ENCODE assay signal across 8 mouse cellular contexts in genomic region chr7:102211071-102211470, GRCm38 (mm10). TPM values are rescaled to one million over a fixed set of nuclear protein-coding genes. Genes with fewer than 3 reads are reported as not detected.
A peak's percentile ranks its signal among the peaks of the same experiment; 100 is the strongest.
DNase-seq lines count a peak whose midpoint lies in the region; ATAC-seq lines count a peak whose summit lies in the region.

No protein-coding gene starts in this region.

- WGBS in heart, embryonic 11.5 days (ENCODE audit: insufficient replicate concordance): 68% methylated on average over 3 of the region's 3 CpGs
- WGBS in heart, embryonic 16.5 days: 77% methylated on average over 3 of the region's 3 CpGs
- 69% methylated on average over 3 of the region's 3 CpGs for WGBS in midbrain, embryonic 10.5 days

- H3K9me3 ChIP-seq in heart, embryonic 11.5 days (replicated peaks; ENCODE audit: control insufficient read depth, low read length): no peaks in the 10 kb centered on the region
- H3K9me3 ChIP-seq in heart, embryonic 16.5 days (replicated peaks; ENCODE audit: control insufficient read depth, low read length): no peaks in the 10 kb centered on the region
- no peaks in the 10 kb centered on the region for H3K9me3 ChIP-seq in midbrain, embryonic 10.5 days (replicated peaks)

- intact Hi-C loops in heart, postnatal 25 days (cut with DNase I): loop anchor here (5.0 kb wide), 1 partner anchor 36 kb away; no protein-coding TSS in a partner anchor

- peaks cover 4% of the 10 kb centered on the region; the same call in 1 of the 2 replicates for H3K4me1 ChIP-seq in heart, embryonic 11.5 days (ENCODE audit: control insufficient read depth, insufficient read depth, low read length)
- H3K4me1 ChIP-seq in heart, embryonic 16.5 days (ENCODE audit: control insufficient read depth, insufficient read depth, low read length): peaks cover 11% of the 10 kb centered on the region
- H3K4me1 ChIP-seq in midbrain, embryonic 10.5 days: peaks cover 21% of the 10 kb centered on the region

- H3K27ac ChIP-seq in heart, embryonic 11.5 days (ENCODE audit: low read depth, low read length): peak overlapping the region; percentile 91
- H3K27ac ChIP-seq in heart, embryonic 16.5 days (ENCODE audit: low read length): peak overlapping the region; percentile 88
- peak overlapping the region; percentile 96 for H3K27ac ChIP-seq in midbrain, embryonic 10.5 days (replicated peaks)

- H3K27me3 ChIP-seq in heart, embryonic 11.5 days (ENCODE audit: control insufficient read depth, insufficient read depth, low read length): no peaks in the 10 kb centered on the region
- no peaks in the 10 kb centered on the region for H3K27me3 ChIP-seq in heart, embryonic 16.5 days (ENCODE audit: control insufficient read depth, insufficient read depth, low read length)
- no peaks in the 10 kb centered on the region for H3K27me3 ChIP-seq in midbrain, embryonic 10.5 days (ENCODE audit: low read depth, poor library complexity, severe bottlenecking)

- H3K9ac ChIP-seq in heart, embryonic 11.5 days (ENCODE audit: low read depth, low read length): peak overlapping the region; percentile 79
- peak overlapping the region; percentile 69 for H3K9ac ChIP-seq in heart, embryonic 16.5 days (ENCODE audit: low read length)

- no peak for DNase-seq in heart, postnatal 25 days (ENCODE audit: low spot score)
- DNase-seq in ES-CJ7 (ENCODE audit: low read depth, low spot score): peak; percentile 23
- DNase-seq in midbrain, embryonic 10.5 days (ENCODE audit: low spot score): no peak
- no peak for DNase-seq in adrenal gland, adult (ENCODE audit: inconsistent age in 2 of 2, low spot score in 1 of 2)
- DNase-seq in gastrocnemius, adult 18-20 months (ENCODE audit: low spot score): no peak
- DNase-seq in ovary, postnatal 10 days (ENCODE audit: low spot score): no peak

- peak overlapping the region; percentile 78 for H3K4me2 ChIP-seq in heart, embryonic 11.5 days
- H3K4me2 ChIP-seq in heart, embryonic 16.5 days (ENCODE audit: low read depth, low read length): peak overlapping the region; percentile 70

- no peak for ATAC-seq in heart, embryonic 11.5 days (replicated peaks; ENCODE audit: insufficient number of reproducible peaks, low FRiP score, low TSS enrichment)
- ATAC-seq in heart, embryonic 16.5 days (replicated peaks; ENCODE audit: extremely low read depth, insufficient read depth, low FRiP score): no peak

- H3K4me3 ChIP-seq in heart, embryonic 11.5 days (ENCODE audit: low read depth, low read length): peak overlapping the region; percentile 89
- H3K4me3 ChIP-seq in heart, embryonic 16.5 days (ENCODE audit: low read length): peak overlapping the region; percentile 81
- H3K4me3 ChIP-seq in midbrain, embryonic 10.5 days: peak overlapping the region; percentile 78

- H3K36me3 ChIP-seq in heart, embryonic 11.5 days (ENCODE audit: control insufficient read depth, insufficient read depth, low read length): no peaks in the 10 kb centered on the region
- no peaks in the 10 kb centered on the region for H3K36me3 ChIP-seq in heart, embryonic 16.5 days (ENCODE audit: control insufficient read depth, insufficient read depth)
- H3K36me3 ChIP-seq in midbrain, embryonic 10.5 days: no peaks in the 10 kb centered on the region

RNA-seq across cellular contexts. Expression of gene Pgap2, which starts 1.1 kb away (rescaled TPM):
- polyA plus RNA-seq in heart, embryonic 11.5 days (2014; fragmentation: Nextera tagmentation; extraction: Ambion mirVana): 52.0 and 53.5 TPM in 2 replicates
- total RNA-seq in heart, postnatal 25 days (2021): 10 to 100 TPM; 58.8 to 68.0 TPM
- 56.4 and 61.6 TPM in 2 replicates for polyA plus RNA-seq in heart, embryonic 16.5 days (2015; fragmentation: Nextera tagmentation; extraction: Ambion mirVana)
- polyA plus RNA-seq in midbrain, embryonic 10.5 days (2016; fragmentation: Nextera tagmentation; extraction: Ambion mirVana): 48.7 and 49.2 TPM in 2 replicates
- total RNA-seq in gastrocnemius, adult 18-20 months (2021): 10 to 100 TPM; 25.0 to 26.6 TPM

RNA-seq across cellular contexts. Expression of gene Nup98, which starts 1.1 kb away (rescaled TPM):
- polyA plus RNA-seq in heart, embryonic 11.5 days (2014; fragmentation: Nextera tagmentation; extraction: Ambion mirVana): 36.1 and 36.5 TPM in 2 replicates
- total RNA-seq in heart, postnatal 25 days (2021): 10 to 100 TPM; 29.0 to 32.5 TPM
- 20.7 and 20.8 TPM in 2 replicates for polyA plus RNA-seq in heart, embryonic 16.5 days (2015; fragmentation: Nextera tagmentation; extraction: Ambion mirVana)
- 43.9 and 44.4 TPM in 2 replicates for polyA plus RNA-seq in midbrain, embryonic 10.5 days (2016; fragmentation: Nextera tagmentation; extraction: Ambion mirVana)
- total RNA-seq in gastrocnemius, adult 18-20 months (2021): 10 to 100 TPM; 24.0 to 29.8 TPM

RNA-seq across cellular contexts. Expression of gene Rhog, which starts 44.8 kb away (rescaled TPM):
- polyA plus RNA-seq in heart, embryonic 11.5 days (2014; fragmentation: Nextera tagmentation; extraction: Ambion mirVana): 47.5 and 59.6 TPM in 2 replicates
- total RNA-seq in heart, postnatal 25 days (2021): 10 to 100 TPM; 24.8 to 30.5 TPM
- 54.1 and 59.6 TPM in 2 replicates for polyA plus RNA-seq in heart, embryonic 16.5 days (2015; fragmentation: Nextera tagmentation; extraction: Ambion mirVana)
- polyA plus RNA-seq in midbrain, embryonic 10.5 days (2016; fragmentation: Nextera tagmentation; extraction: Ambion mirVana): 34.8 and 34.9 TPM in 2 replicates
- total RNA-seq in gastrocnemius, adult 18-20 months (2021): 10 to 100 TPM; 13.8 to 17.4 TPM

RNA-seq across cellular contexts. Expression of gene Stim1, which starts 56.5 kb away (rescaled TPM):
- 9.1 and 13.5 TPM in 2 replicates for polyA plus RNA-seq in heart, embryonic 11.5 days (2014; fragmentation: Nextera tagmentation; extraction: Ambion mirVana)
- total RNA-seq in heart, postnatal 25 days (2021): 10 to 100 TPM; 21.6 to 21.8 TPM
- 16.2 and 18.5 TPM in 2 replicates for polyA plus RNA-seq in heart, embryonic 16.5 days (2015; fragmentation: Nextera tagmentation; extraction: Ambion mirVana)
- polyA plus RNA-seq in midbrain, embryonic 10.5 days (2016; fragmentation: Nextera tagmentation; extraction: Ambion mirVana): 11.7 and 12.4 TPM in 2 replicates
- 100 to 1,000 TPM; 169 to 172 TPM for total RNA-seq in gastrocnemius, adult 18-20 months (2021)
